Mouse (Mus musculus): ENCODE data around the gene Ttyh3. TPM values are rescaled to one million over a fixed set of nuclear protein-coding genes. Genes with fewer than 3 reads are reported as not detected.

Gene Ttyh3
- polyA plus RNA-seq, 1 experiment, result 95.1 TPM

DNA sequence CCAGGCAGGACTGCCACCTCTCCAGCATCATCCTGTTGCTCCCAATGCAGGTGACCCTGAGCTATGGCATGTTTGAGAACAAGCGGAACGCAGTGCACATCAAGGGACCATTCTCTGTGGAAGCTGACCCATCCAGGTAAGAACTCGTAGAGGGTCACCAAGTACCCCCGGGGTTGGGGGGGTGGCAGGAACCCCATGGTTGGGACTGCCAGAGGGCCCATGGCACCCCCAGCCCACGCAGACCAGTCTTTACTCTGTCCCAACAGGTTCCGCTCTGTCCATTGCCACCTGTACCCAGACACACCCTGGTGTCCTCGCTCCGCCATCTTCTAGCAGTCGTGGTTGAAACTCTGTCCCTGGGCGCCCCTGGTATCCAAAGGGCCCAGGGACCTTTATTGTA is 34.7 kb downstream of the Ttyh3 start:
- peak overlapping the region; percentile 35; the same call in 1 of the 2 replicates for H3K27ac ChIP-seq (ENCODE audit: insufficient read depth, low read length)
- DNase-seq (ENCODE audit: low read depth in 1 of 2, low spot score in 2 of 2), result no peak
- no peaks in the 10 kb centered on the region for H3K27me3 ChIP-seq (ENCODE audit: control insufficient read depth, insufficient read depth, low read length)
- WGBS, result 91% methylated on average over 10 of the region's 10 CpGs
- TF ChIP-seq CTCF (IDR thresholded peaks at IDR 0.05; ENCODE audit: extremely low read depth, insufficient read depth, insufficient read length, insufficient replicate concordance) (no peak), POLR2A (IDR thresholded peaks at IDR 0.05; ENCODE audit: low read depth, low read length) (no peak)
- H3K36me3 ChIP-seq (ENCODE audit: control insufficient read depth, insufficient read depth, low read length), result peaks cover 35% of the 10 kb centered on the region
- H3K4me1 ChIP-seq (ENCODE audit: control insufficient read depth, insufficient read depth, insufficient read length), result peaks cover 44% of the 10 kb centered on the region
- H3K4me3 ChIP-seq (ENCODE audit: extremely low read depth, insufficient read depth, insufficient read length), result no peak overlapping the region

DNA sequence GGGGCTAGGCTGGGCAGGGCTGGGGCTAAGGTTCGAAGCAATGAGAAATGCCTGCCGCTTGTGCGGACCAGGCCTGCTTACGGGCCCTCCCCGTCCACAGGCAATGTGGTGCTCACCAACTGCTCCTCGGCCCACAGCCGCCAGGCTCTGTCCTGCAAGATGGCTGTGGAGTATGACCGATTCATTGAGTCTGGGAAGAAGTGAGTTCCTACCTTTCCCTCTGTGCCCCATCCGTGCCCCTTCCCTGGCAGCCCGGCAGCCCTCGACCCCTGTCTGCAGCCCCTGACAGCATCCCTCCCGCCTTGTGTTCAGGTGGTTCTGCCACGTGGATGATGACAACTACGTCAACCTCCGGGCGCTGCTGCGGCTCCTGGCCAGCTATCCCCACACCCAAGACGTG is 36.6 kb downstream of the Ttyh3 start:
- Histone ChIP-seq H3K27ac (ENCODE audit: insufficient read depth, low read length) (peak overlapping the region; percentile 12), H3K27me3 (ENCODE audit: control insufficient read depth, insufficient read depth, low read length) (no peaks in the 10 kb centered on the region), H3K4me3 (ENCODE audit: extremely low read depth, insufficient read depth, insufficient read length) (no peak overlapping the region), H3K36me3 (ENCODE audit: control insufficient read depth, insufficient read depth, low read length) (peaks cover 35% of the 10 kb centered on the region), H3K4me1 (ENCODE audit: control insufficient read depth, insufficient read depth, insufficient read length) (peaks cover 38% of the 10 kb centered on the region)
- no peak for DNase-seq (ENCODE audit: low read depth in 1 of 2, low spot score in 2 of 2)
- WGBS, result 94% methylated on average over 18 of the region's 18 CpGs
- TF ChIP-seq POLR2A (IDR thresholded peaks at IDR 0.05; ENCODE audit: low read depth, low read length) (no peak), CTCF (IDR thresholded peaks at IDR 0.05; ENCODE audit: extremely low read depth, insufficient read depth, insufficient read length, insufficient replicate concordance) (no peak)

DNA sequence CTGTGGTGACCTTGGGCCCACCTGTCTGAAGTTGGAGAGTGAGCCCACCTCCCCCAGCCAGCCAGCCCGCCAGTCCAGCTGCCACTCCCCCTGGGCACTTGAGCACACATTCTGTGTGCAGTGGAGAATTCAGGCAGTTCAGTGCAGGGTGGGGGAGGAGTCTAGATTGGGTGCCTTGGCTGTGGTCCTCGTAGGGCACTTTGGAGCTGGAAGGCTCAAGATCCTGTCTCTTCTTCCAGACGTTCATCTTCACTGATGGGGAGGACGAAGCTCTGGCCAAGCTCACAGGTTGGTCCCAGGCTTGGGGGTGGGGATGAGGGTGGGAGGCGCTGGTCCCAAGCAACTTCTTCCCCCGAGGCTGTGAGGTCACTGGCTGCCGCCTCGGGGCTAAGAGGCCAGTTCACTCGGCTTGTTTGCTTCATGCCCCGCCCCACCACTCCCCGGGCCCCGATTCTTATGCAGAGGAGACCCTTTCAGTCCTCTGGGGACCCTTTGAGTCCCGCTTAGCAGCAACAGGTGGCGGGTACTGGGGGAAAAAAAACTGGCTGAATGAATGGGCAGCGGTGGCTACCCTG is 37.1 kb downstream of the Ttyh3 start:
- Histone ChIP-seq H3K36me3 (ENCODE audit: control insufficient read depth, insufficient read depth, low read length) (peaks cover 35% of the 10 kb centered on the region), H3K4me3 (ENCODE audit: extremely low read depth, insufficient read depth, insufficient read length) (peak overlapping the region; percentile 54; the same call in 1 of the 2 replicates), H3K27me3 (ENCODE audit: control insufficient read depth, insufficient read depth, low read length) (no peaks in the 10 kb centered on the region), H3K4me1 (ENCODE audit: control insufficient read depth, insufficient read depth, insufficient read length) (peaks cover 36% of the 10 kb centered on the region), H3K27ac (ENCODE audit: insufficient read depth, low read length) (peak overlapping the region; percentile 83)
- no peak for TF ChIP-seq CTCF (IDR thresholded peaks at IDR 0.05; ENCODE audit: extremely low read depth, insufficient read depth, insufficient read length, insufficient replicate concordance)
- no peak for TF ChIP-seq POLR2A (IDR thresholded peaks at IDR 0.05; ENCODE audit: low read depth, low read length)
- no peak for DNase-seq (ENCODE audit: low read depth in 1 of 2, low spot score in 2 of 2)
- 65% methylated on average over 15 of the region's 15 CpGs for WGBS

DNA sequence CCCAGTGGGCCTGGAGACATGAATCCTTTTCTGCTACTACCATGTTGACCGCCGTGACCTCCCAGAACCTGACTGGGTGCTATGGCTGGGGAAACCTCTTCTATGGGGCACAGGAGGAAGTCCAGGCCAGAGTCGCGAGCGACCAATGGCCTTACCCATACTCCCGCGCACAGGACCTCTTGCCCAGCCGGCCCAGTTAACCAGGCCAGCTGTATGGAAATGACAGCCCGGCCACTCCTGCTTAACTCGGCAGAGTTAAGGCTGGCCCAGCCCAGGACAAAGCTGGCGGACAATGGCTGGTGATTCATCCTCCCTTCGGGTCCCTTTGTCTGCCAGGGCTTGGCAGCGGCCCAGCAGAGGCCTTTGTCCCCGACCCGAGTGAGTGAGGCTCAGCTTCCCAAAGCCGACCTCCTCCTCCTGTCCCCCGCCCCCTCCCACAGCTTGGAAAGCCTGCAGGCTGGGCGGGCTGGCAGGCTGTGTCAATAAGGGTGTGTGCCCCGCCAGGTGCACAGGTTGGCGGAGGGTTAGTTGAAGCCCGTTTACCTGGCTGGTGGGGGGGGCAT is 37.7 kb downstream of the Ttyh3 start:
- 30% methylated on average over 21 of the region's 21 CpGs for WGBS
- DNase-seq (ENCODE audit: low read depth in 1 of 2, low spot score in 2 of 2), result no peak
- peaks cover 36% of the 10 kb centered on the region for H3K4me1 ChIP-seq (ENCODE audit: control insufficient read depth, insufficient read depth, insufficient read length)

DNA sequence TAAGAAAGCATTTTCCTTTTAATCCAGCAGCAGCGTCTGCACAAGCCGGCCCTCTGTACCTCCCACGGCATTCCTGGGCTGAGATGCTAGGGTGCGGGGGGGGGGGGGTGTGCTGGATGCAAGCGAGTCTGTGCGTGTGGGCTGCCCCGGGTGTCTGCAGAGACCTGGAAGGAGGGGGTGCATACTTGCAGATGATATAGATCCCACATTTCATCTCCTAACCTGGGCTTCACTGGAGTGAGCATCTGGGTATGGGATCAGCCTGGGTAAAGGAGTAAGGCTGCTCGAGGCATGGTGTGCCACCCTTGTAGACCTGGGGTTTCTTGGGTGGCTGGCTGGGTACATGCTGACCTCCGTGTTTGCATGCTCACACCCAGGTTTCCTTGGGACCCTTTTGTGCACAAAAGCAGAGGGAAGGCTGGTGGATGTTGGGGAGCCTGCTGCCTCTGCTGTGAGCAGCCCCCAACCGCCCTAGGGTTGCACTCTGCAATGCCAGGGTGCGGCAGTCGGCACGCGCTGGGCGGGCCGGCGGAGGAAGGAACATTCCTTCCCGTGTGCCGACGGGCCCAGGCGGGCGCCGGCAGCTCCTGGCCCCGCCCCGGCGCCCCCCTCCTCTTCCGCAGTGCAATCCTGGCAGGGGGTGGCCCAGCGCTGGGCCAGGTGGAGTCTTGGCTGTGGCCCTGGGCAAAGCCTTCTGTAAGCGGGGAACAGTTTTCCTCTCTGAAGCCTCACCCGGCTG is 38.4 kb downstream of the Ttyh3 start:
- H3K4me3 ChIP-seq (ENCODE audit: extremely low read depth, insufficient read depth, insufficient read length), result peak overlapping the region; percentile 54
- H3K4me1 ChIP-seq (ENCODE audit: control insufficient read depth, insufficient read depth, insufficient read length), result peaks cover 33% of the 10 kb centered on the region
- 11% methylated on average over 30 of the region's 30 CpGs for WGBS
- H3K27ac ChIP-seq (ENCODE audit: insufficient read depth, low read length), result peak overlapping the region; percentile 83
- DNase-seq (ENCODE audit: low read depth in 1 of 2, low spot score in 2 of 2), result no peak
- TF ChIP-seq POLR2A (IDR thresholded peaks at IDR 0.05; ENCODE audit: low read depth, low read length), result no peak
- TF ChIP-seq CTCF (IDR thresholded peaks at IDR 0.05; ENCODE audit: extremely low read depth, insufficient read depth, insufficient read length, insufficient replicate concordance), result no peak
- H3K36me3 ChIP-seq (ENCODE audit: control insufficient read depth, insufficient read depth, low read length), result peaks cover 35% of the 10 kb centered on the region
- no peaks in the 10 kb centered on the region for H3K27me3 ChIP-seq (ENCODE audit: control insufficient read depth, insufficient read depth, low read length)

More for the DNA sequence above, 37.7 kb downstream of the Ttyh3 start:
- H3K27ac ChIP-seq (ENCODE audit: insufficient read depth, low read length), result peak overlapping the region; percentile 83
- peak overlapping the region; percentile 54; the same call in 1 of the 2 replicates for H3K4me3 ChIP-seq (ENCODE audit: extremely low read depth, insufficient read depth, insufficient read length)
- H3K27me3 ChIP-seq (ENCODE audit: control insufficient read depth, insufficient read depth, low read length), result no peaks in the 10 kb centered on the region
- peaks cover 35% of the 10 kb centered on the region for H3K36me3 ChIP-seq (ENCODE audit: control insufficient read depth, insufficient read depth, low read length)
- no peak for TF ChIP-seq CTCF (IDR thresholded peaks at IDR 0.05; ENCODE audit: extremely low read depth, insufficient read depth, insufficient read length, insufficient replicate concordance)
- TF ChIP-seq POLR2A (IDR thresholded peaks at IDR 0.05; ENCODE audit: low read depth, low read length), result no peak

DNA sequence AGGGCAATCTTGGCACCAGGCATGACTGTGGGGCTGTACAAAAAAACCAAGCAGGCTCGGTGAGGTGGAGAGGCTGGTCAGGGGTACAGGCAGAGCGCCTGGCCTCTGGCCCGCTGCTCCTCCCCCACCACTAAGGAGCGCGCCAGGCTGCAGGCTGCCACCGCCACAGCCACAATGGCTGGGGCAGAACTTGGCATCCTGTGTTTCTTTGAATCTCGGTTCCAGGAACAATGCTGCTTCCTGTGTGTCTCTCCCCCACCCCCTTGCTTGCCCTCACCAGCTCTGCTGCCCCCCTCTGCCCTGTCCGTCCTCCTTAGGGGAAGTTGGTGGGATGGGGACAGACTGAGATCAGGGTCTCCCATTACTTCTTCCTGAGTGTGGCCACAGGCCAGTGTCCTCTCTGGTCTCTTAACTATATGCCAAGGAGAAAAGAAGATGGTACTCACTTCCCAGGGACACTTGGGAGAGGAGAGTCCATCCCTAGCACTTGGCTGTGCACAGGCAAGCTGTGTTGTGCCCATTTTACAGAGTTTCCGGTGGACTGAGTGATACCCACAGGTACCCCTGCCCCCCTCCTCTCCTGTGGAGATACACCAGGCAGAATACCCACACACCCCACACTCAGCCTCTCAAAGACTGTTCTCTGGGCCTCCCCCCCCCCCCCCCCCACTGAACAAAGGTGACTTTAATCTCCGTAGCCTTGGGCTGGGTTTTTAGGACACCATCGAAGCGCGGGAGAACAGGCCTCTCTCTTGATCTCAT is 39.1 kb downstream of the Ttyh3 start:
- Histone ChIP-seq H3K36me3 (ENCODE audit: control insufficient read depth, insufficient read depth, low read length) (peaks cover 33% of the 10 kb centered on the region), H3K4me3 (ENCODE audit: extremely low read depth, insufficient read depth, insufficient read length) (peak overlapping the region; percentile 95), H3K4me1 (ENCODE audit: control insufficient read depth, insufficient read depth, insufficient read length) (peaks cover 32% of the 10 kb centered on the region), H3K27ac (ENCODE audit: insufficient read depth, low read length) (peak overlapping the region; percentile 95), H3K27me3 (ENCODE audit: control insufficient read depth, insufficient read depth, low read length) (no peaks in the 10 kb centered on the region)
- peak in 1 of 2 experiments; percentile 58 for DNase-seq (ENCODE audit: low read depth in 1 of 2, low spot score in 2 of 2)
- 11% methylated on average over 12 of the region's 13 CpGs for WGBS
- TF ChIP-seq CTCF (IDR thresholded peaks at IDR 0.05; ENCODE audit: extremely low read depth, insufficient read depth, insufficient read length, insufficient replicate concordance) (no peak), POLR2A (IDR thresholded peaks at IDR 0.05; ENCODE audit: low read depth, low read length) (peak; percentile 77)

All from spleen, adult 2 months (tissue).